Mouse (Mus musculus): ENCODE measurements around the gene Med9.

DNA sequence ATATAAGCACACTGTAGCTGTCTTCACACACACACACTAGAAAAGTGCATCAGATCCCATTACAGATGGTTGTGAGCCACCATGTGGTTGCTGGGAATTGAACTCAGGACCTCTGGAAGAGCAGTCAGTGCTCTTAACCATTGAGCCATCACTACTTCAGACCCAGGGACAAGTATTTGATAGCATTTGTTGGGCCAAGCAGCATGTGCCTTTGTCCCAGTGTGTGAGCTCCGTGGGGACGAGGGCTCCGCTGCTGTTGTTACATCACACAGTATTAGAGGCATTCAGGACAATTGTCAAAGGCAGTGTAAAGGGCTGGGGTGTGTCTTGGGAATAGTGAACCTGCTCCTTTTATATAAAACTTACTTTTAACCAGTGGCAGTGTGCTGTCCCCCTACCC is 11.0 kb upstream of the Med9 start:
- TF ChIP-seq CTCF (IDR thresholded peaks at IDR 0.05; ENCODE audit: low read depth) (no peak), EP300 (IDR thresholded peaks at IDR 0.05; ENCODE audit: low read depth) (no peak)

Measured in liver, embryonic 14.5 days (tissue).